Mouse (Mus musculus) 416B (cell line): ENCODE results near the gene Olfr777.
"Not testable (repeated sequence)": the region's sequence is repeated elsewhere in the genome, so short reads cannot be mapped to it uniquely, and the experiment has no call there.

Experiments used
- DNase-seq: peaks from one replicate; pipeline ENCODE4 v3.0.0; 2011; ENCODE audit warnings: low read depth

Olfr777 gene

DNA sequence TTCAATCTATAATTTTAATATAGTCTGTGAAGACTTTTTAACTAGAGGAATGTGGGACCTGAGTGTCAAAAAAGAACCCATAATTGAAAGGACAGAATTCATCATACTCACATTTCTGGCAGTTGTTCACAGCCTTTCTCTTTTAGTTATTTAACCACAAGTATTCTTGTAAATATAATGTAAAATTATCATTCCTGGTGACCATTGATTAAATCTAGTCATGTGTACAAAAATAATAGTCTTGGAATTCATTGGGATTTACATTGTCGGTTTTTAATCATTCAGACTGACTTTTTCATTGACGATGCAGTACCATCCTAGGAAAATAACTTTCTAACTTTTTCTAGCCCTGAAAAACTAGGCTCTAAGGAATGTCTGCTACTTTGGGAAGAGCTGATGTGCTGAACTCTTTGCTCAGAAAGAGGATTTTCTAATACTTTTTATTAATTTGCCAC is at the start of gene Olfr777:
TSS of gene Olfr777 (minus strand) at position 405 of the 455 bp plus-strand sequence.
- DNase-seq, result no peak

DNA sequence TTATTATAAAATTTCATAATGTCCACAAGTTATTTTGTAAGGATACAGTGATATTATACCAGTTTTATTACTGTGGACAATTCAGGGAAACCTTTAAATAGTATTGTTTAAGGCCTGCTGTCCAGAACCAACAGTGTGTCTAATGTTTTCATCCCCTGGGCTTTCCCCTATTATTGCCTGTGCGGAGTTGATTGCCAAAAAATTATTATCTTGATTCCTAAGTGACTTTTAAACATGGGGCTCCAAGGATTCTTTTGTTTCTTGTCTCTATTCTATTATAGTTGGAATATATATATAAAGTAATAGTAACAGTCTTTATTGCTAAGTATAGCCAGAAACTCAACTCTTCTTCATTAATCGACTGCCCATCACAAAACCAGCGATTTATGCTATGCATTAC is 46.5 kb upstream of the Olfr777 start, which contains the start of gene Olfr780:
TSS of gene Olfr780 (plus strand) at position 301 of the 400 bp plus-strand sequence.
- DNase-seq, result no peak

DNA sequence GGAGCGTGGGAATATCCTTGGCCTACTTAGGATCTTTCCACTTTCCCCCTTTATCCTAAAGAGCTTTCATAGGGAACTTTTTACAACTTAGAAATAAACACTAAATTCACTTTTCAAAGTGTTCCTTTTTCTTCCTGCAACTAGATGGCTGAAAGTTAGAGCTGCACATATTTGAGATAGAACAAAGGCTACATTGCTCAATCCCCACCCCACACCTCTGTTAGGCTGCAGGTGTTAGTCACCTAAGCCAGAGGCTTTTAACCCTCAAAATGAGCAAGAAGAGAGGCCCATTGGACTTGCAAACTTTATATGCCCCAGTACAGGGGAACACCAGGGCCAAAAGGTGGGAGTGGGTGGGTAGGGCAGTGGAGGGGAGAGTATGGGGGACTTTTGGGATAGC is 42.2 kb upstream of the Olfr777 start:
- not testable (repeated sequence) for DNase-seq

DNA sequence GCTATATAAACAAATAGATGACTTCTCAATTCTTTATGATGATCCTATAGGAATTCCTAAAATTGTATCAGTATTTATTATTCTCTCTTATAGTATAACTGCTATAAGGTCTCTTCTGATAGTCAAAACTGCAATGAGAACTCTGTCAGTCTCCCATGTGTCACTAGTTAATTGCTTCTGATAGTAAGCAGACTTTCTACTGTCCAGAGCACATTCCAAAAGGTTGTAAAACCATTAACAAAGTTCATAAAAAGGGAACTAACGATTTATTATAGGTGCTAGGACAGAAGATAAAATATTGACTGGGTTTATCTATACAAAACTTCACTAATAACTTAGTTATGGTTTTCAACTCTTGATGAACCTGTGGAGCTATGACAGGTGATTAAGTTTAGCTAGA is 41.7 kb upstream of the Olfr777 start:
- DNase-seq, result not testable (repeated sequence)

DNA sequence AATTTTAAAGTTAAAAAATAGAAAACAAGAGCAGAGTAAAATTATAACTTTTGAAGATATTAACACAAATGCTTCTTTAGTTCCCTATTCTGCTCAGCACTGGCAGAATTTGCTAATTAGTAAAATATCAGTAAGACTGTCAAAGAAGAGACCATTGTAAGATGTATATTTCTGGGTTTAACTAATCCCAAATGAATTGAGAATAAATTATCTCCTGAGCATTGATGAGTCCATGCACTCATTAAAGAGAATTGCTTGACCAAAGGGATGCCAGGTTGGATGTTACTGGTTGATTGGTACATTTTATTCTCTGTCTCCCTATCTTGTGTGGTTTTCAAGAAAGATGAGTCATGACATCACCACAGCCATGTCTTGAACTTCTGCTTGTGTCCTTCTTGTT is 12.5 kb downstream of the Olfr777 start, which contains the start of gene Olfr776:
TSS of gene Olfr776 (plus strand) at position 301 of the 400 bp plus-strand sequence.
- no peak for DNase-seq

DNA sequence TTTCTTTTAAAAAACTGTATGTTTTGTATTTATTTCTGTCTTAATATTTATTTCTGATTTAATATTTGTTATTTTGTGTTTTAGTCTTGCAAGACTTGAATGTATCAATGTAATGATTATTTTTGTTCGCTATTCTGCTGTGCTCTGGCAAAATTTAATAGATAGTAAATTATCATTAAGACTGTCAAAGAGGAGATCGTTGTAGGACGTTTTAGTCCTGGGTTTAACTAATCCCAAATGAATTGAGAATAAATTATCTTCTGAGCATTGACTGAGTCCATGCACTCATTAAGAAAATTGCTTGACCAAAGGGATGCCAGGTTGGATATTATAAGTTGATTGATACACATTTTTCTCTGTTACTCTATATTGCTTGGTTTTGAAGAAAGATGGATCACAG is 23.2 kb downstream of the Olfr777 start, which contains the start of gene Olfr775:
TSS of gene Olfr775 (plus strand) at position 301 of the 400 bp plus-strand sequence.
- DNase-seq, result no peak

DNA sequence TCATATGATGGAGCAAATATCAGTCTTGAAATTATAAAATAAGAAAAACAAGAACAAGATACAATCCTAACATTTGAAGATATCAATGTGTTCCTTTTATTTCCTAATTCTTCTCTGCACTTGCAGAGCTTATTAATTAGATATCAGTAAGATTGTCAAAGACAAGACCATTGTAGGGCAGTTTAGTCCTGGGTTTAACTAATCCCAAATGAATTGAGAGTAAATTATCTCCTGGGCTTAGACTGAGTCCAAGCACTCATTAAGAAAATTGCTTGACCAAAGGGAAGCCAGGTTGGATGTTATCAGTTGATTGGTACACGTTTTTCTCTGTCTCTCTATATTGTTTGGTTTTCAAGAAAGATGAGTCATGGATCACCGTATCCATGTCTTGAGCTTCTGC is 35.4 kb downstream of the Olfr777 start, which contains the start of gene Olfr774:
TSS of gene Olfr774 (plus strand) at position 301 of the 400 bp plus-strand sequence.
- no peak for DNase-seq

DNA sequence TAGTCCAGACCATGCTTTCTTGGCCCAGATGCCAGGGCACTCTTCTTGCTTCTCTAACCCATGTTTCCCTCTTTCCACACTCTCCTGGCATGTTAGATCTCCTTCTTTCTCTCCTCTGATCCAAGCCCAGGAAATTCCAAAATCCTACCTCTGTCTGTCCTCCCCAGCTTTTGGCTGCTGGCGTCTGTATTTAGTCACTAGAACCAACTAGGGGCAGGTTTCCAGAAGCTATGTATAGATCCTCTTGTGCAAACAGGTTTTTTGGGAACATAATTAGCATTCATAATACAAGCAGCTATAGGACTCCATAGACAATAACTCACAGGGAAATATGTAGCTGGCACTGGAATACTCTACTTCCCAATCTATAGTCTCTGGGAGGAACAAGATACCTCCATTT is 40.5 kb downstream of the Olfr777 start:
- DNase-seq, result no peak
